Mouse (Mus musculus) stomach, embryonic 15.5 days (tissue): ENCODE measurements at regions not wholly inside any gene's neighbourhood (a gene's known extent, or its start where the extent isn't known, plus 50 kb on each side); places are given as distances from the start of the nearest gene placed in this dataset.
A peak's percentile ranks its signal among the peaks of the same experiment; 100 is the strongest.

Experiments
- ATAC-seq: fragments of 200-750 bp; cut with Nextera tagmentation; 2 replicates; pipeline ENCODE4 v1.8.0; 2017; ENCODE audit warnings: low read depth, moderate number of reproducible peaks, moderate TSS enrichment; ENCODE audit not compliant: insufficient read depth, low FRiP score
- H3K27ac ChIP-seq: fragments of 300-500 bp; sonication (generic); 2 replicates; pipeline ENCODE4 v1.5.1; 2015; ENCODE audit warnings: mild to moderate bottlenecking, inconsistent platforms
- H3K27me3 ChIP-seq: fragments of 300-500 bp; sonication (generic); replicated peaks from 2 replicates; pipeline ENCODE4 v1.6.1; 2015; ENCODE audit warnings: inconsistent platforms
- H3K36me3 ChIP-seq: fragments of 300-500 bp; sonication (generic); 2 replicates; pipeline ENCODE4 v1.6.1; 2015; ENCODE audit warnings: inconsistent platforms
- H3K4me1 ChIP-seq: fragments of 300-500 bp; sonication (generic); 2 replicates; pipeline ENCODE4 v1.6.1; 2015; ENCODE audit warnings: inconsistent platforms
- H3K4me2 ChIP-seq: fragments of 300-500 bp; sonication (generic); 2 replicates; pipeline ENCODE4 v1.6.1; 2015; ENCODE audit warnings: mild to moderate bottlenecking, inconsistent platforms
- H3K4me3 ChIP-seq: fragments of 300-500 bp; sonication (generic); replicated peaks from 2 replicates; pipeline ENCODE4 v1.5.1; 2015; ENCODE audit warnings: inconsistent platforms
- H3K9ac ChIP-seq: fragments of 300-500 bp; sonication (generic); 2 replicates; pipeline ENCODE4 v1.6.1; 2015; ENCODE audit warnings: inconsistent platforms
- H3K9me3 ChIP-seq: fragments of 300-500 bp; sonication (generic); 2 replicates; pipeline ENCODE4 v1.6.1; 2016; ENCODE audit warnings: inconsistent platforms
- WGBS: fragments of 180-500 bp; shearing (Covaris S2); methylation state at CpG from one replicate; pipeline ENCODE4 v1.1.7; 2015; 5-methylcytosine and 5-hydroxymethylcytosine counted together

DNA sequence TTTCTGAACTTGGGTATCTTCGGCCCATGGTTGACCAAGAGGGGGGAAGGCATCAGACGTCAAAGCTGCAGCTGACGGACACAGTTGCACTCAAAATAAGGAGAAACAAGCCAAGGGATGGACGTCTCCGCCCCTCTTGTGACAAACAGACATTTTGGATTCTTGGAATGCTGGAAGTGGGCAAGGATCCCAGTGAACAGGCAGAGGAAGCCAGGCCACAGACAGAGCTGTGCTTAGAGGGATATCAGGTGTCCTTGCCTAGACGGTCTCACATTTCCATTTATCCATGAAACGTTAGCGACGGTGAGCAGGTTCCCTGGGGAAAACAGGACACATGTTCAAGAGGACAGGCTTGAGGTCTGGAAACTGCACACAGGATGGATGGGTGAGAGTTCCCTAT is 191.2 kb downstream of the Hs3st3b1 start:
- Histone ChIP-seq H3K27me3 (no peaks in the 10 kb centered on the region), H3K4me3 (no peak overlapping the region), H3K9me3 (no peaks in the 10 kb centered on the region), H3K9ac (no peak overlapping the region), H3K4me2 (no peak overlapping the region), H3K36me3 (no peaks in the 10 kb centered on the region), H3K4me1 (no peaks in the 10 kb centered on the region), H3K27ac (no peak overlapping the region)
- WGBS: 62% methylated on average over 9 of the region's 9 CpGs
- no peak for ATAC-seq

GRCm38 (mm10) chr11:63753260-63753659 is 168.8 kb downstream of the Hs3st3b1 start:
- Histone ChIP-seq H3K36me3 (no peaks in the 10 kb centered on the region), H3K4me2 (no peak overlapping the region), H3K4me3 (no peak overlapping the region), H3K9ac (no peak overlapping the region), H3K27ac (no peak overlapping the region), H3K4me1 (no peaks in the 10 kb centered on the region), H3K27me3 (no peaks in the 10 kb centered on the region), H3K9me3 (no peaks in the 10 kb centered on the region)
- WGBS: 57% methylated on average over 5 of the region's 5 CpGs
- no peak for ATAC-seq

- Histone ChIP-seq H3K9ac (no peak overlapping the region), H3K4me2 (no peak overlapping the region), H3K4me3 (no peak overlapping the region), H3K27me3 (no peaks in the 10 kb centered on the region), H3K9me3 (no peaks in the 10 kb centered on the region), H3K4me1 (no peaks in the 10 kb centered on the region), H3K27ac (no peak overlapping the region), H3K36me3 (no peaks in the 10 kb centered on the region)
- WGBS: 58% methylated on average over 3 of the region's 3 CpGs
- no peak for ATAC-seq
These were observed 167.3 kb downstream of the Hs3st3b1 start for GRCm38 (mm10) chr11:63754826-63755225.

DNA sequence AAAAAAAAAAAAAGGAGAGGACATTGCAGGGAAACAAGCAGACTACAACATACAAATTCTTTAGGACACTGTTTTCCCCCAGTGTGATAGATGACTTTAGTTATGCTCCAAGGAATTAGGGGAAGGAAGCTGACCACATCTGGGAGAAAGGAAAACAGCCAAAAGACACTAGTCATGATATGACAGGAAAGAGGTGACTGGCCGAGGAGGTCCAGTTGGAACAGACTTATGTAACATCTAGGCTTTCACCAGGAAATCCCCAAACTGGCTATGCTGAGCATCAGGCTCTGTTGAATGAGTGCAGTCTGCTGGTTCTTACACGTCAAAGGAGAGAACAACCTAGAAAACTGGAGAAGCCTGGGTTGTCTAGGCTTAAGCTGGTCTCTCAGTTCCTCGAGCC is 163.8 kb downstream of the Hs3st3b1 start:
- WGBS: 48% methylated on average over 3 of the region's 3 CpGs
- Histone ChIP-seq H3K27me3 (no peaks in the 10 kb centered on the region), H3K9ac (no peak overlapping the region), H3K27ac (no peak overlapping the region), H3K4me2 (no peak overlapping the region), H3K36me3 (no peaks in the 10 kb centered on the region), H3K4me1 (no peaks in the 10 kb centered on the region), H3K4me3 (no peak overlapping the region), H3K9me3 (no peaks in the 10 kb centered on the region)
- no peak for ATAC-seq

DNA sequence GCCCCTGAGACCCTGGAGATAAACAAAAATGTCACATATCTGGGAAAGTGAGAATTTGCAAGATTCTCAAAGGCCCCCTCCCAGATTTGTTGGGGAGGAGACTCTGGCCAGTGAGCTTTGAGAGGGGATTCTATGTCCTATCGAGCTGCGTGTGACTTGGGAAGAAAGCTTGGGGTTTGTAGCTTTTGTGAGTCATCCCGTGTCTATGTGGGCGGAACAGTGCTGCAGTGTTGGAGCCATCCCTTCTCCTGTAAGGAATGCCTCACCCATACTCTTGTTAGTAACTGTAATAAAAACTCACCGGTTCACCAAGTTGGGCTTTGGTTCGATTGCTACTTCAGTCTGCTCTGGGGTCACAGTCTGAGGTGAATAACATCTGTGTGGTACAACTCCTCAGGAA is 160.5 kb downstream of the Hs3st3b1 start:
- Histone ChIP-seq H3K36me3 (no peaks in the 10 kb centered on the region), H3K4me1 (no peaks in the 10 kb centered on the region), H3K4me2 (no peak overlapping the region), H3K4me3 (no peak overlapping the region), H3K9ac (no peak overlapping the region), H3K27me3 (no peaks in the 10 kb centered on the region), H3K9me3 (no peaks in the 10 kb centered on the region), H3K27ac (no peak overlapping the region)
- WGBS: 67% methylated on average over 6 of the region's 6 CpGs
- no peak for ATAC-seq

- H3K9me3 ChIP-seq: no peaks in the 10 kb centered on the region
- no peak for ATAC-seq
- H3K4me3 ChIP-seq: no peak overlapping the region
- H3K27ac ChIP-seq: no peak overlapping the region
- H3K36me3 ChIP-seq: no peaks in the 10 kb centered on the region
- H3K9ac ChIP-seq: no peak overlapping the region
- H3K4me1 ChIP-seq: no peaks in the 10 kb centered on the region
- WGBS: 32% methylated on average over 10 of the region's 10 CpGs
- H3K27me3 ChIP-seq: no peaks in the 10 kb centered on the region
- H3K4me2 ChIP-seq: no peak overlapping the region
These were observed 154.3 kb downstream of the Hs3st3b1 start for GRCm38 (mm10) chr11:63767631-63768250.

DNA sequence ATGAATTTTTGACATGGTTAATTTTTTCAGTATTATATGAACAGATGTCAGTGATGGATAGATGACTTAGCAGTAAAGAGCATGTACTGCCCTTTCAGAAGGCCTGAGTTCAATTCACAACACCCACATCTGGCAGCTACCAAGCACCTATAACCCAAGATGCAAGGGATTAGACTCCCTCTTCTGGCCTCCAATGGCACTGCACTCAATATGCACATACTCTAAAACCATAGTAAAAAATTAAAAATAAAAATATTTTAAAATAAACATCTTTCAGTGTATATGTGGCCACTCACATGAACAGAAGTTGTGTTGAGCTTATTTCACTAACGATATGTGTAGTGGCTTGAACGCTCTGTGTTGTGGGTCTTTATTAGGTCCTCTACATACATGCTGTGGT is 152.4 kb downstream of the Hs3st3b1 start:
- Histone ChIP-seq H3K4me2 (no peak overlapping the region), H3K9ac (no peak overlapping the region), H3K9me3 (no peaks in the 10 kb centered on the region), H3K4me1 (no peaks in the 10 kb centered on the region), H3K36me3 (no peaks in the 10 kb centered on the region), H3K27me3 (no peaks in the 10 kb centered on the region), H3K4me3 (no peak overlapping the region), H3K27ac (no peak overlapping the region)
- WGBS: 95% methylated on average over 2 of the region's 2 CpGs
- ATAC-seq: no peak

- no peak overlapping the region for H3K4me3 ChIP-seq
- no peaks in the 10 kb centered on the region for H3K9me3 ChIP-seq
- no peak overlapping the region for H3K27ac ChIP-seq
- H3K4me2 ChIP-seq: no peak overlapping the region
- 43% methylated on average over 6 of the region's 6 CpGs for WGBS
- no peak overlapping the region for H3K9ac ChIP-seq
- no peaks in the 10 kb centered on the region for H3K36me3 ChIP-seq
- H3K27me3 ChIP-seq: no peaks in the 10 kb centered on the region
- ATAC-seq: peak; percentile 58; the same call in 1 of the 2 replicates
- H3K4me1 ChIP-seq: no peaks in the 10 kb centered on the region
These were observed 146.7 kb downstream of the Hs3st3b1 start for GRCm38 (mm10) chr11:63775382-63775781.

DNA sequence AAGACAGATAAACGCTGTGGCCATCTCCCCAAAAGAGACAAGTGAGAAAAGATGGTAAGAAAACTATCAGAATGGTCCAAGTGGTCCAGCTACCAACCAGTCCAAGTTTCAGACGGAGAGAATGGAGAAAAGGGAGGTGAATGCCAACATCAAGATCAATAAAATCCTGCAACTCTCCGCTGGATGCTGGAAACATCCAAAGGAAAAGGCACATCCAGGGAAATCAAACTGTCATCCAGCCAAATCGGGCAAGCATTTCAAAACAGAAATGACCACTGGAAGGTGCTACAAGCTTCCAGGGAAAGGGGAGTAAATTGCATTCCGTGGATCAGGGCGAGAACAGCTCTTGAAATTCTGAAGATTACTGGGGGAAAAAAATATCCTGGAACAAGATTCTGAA is 142.7 kb downstream of the Hs3st3b1 start:
- H3K9me3 ChIP-seq: no peaks in the 10 kb centered on the region
- no peaks in the 10 kb centered on the region for H3K4me1 ChIP-seq
- H3K36me3 ChIP-seq: no peaks in the 10 kb centered on the region
- H3K9ac ChIP-seq: no peak overlapping the region
- no peak overlapping the region for H3K4me3 ChIP-seq
- no peak overlapping the region for H3K27ac ChIP-seq
- H3K27me3 ChIP-seq: no peaks in the 10 kb centered on the region
- no peak overlapping the region for H3K4me2 ChIP-seq
- 72% methylated on average over 6 of the region's 6 CpGs for WGBS
- ATAC-seq: no peak

- no peak overlapping the region for H3K4me3 ChIP-seq
- no peak for ATAC-seq
- H3K4me1 ChIP-seq: no peaks in the 10 kb centered on the region
- H3K9me3 ChIP-seq: no peaks in the 10 kb centered on the region
- no peak overlapping the region for H3K4me2 ChIP-seq
- H3K36me3 ChIP-seq: no peaks in the 10 kb centered on the region
- H3K27ac ChIP-seq: no peak overlapping the region
- no peaks in the 10 kb centered on the region for H3K27me3 ChIP-seq
- H3K9ac ChIP-seq: no peak overlapping the region
- WGBS: 72% methylated on average over 19 of the region's 19 CpGs
These were observed 139.8 kb downstream of the Hs3st3b1 start for GRCm38 (mm10) chr11:63781967-63782915.

DNA sequence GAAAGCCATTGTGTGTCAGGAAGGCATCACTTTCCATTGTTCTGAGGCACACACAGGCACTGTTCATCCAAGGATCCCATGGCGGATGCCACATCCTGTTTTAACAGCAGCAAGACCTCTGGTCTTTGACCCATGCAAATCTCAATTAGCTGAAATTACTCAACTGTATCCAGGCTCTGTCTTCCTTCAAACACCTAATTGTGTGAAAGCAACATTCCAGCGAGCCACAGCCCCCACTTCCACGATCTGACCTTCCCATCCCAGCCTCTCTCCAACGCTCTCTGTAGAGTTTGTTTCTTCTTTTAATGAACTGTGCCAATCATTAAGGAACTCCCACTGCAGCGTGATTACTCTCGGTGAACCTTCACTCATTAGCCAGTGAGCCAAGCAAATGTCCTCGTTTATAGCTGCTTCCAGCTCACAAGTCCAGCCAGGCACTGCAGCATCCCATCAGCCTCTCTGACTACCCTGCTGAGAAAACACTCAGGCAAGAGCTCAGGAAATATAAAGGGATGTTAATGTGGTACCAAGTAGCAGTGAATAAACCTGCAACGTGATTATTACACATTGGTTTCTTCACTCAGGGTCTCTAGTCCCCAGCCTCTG is 136.7 kb downstream of the Hs3st3b1 start:
- Histone ChIP-seq H3K36me3 (no peaks in the 10 kb centered on the region), H3K4me3 (no peak overlapping the region), H3K4me1 (no peaks in the 10 kb centered on the region), H3K4me2 (no peak overlapping the region), H3K27ac (no peak overlapping the region), H3K27me3 (no peaks in the 10 kb centered on the region), H3K9ac (no peak overlapping the region), H3K9me3 (no peaks in the 10 kb centered on the region)
- 37% methylated on average over 8 of the region's 8 CpGs for WGBS
- ATAC-seq: no peak

DNA sequence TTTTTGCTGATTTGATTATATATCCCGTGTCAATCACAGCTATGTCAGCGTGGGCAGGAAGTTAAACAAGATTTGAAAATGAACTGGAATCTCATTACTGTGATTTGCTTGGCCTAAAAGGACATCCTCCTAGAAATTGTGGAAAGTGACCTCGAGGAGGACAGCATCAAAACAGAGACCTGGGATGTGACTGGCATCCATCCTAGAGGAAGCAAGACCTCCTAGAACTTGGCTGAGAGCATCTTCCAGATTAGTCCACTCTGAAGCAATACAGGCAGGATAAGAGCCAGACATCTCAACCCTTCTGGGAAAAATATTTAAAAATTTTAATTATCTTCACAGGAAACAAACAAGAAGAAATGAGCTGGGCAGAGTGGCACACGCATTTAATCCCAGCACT is 136.1 kb downstream of the Hs3st3b1 start:
- Histone ChIP-seq H3K4me1 (no peaks in the 10 kb centered on the region), H3K9ac (no peak overlapping the region), H3K9me3 (no peaks in the 10 kb centered on the region), H3K4me3 (no peak overlapping the region), H3K36me3 (no peaks in the 10 kb centered on the region), H3K4me2 (no peak overlapping the region), H3K27me3 (no peaks in the 10 kb centered on the region), H3K27ac (no peak overlapping the region)
- ATAC-seq: no peak
- WGBS: 62% methylated on average over 4 of the region's 4 CpGs
